Mouse (Mus musculus) left cerebral cortex, adult 6 months (tissue): Measurements from ENCODE around the gene Irs3. TPM values are rescaled to one million over a fixed set of nuclear protein-coding genes. Genes with fewer than 3 reads are reported as not detected.

Experiments used
- long read RNA-seq, 2 experiments: library from polyadenylated mRNA; unstranded; transcript quantifications; one replicate each; pipeline ENCODE4 v2.0.0; 2019 to 2020
- polyA plus RNA-seq: library from polyadenylated mRNA; unstranded; fragments of <200 nt; fragmentation: Nextera tagmentation; gene quantifications from 2 replicates; pipeline ENCODE4 v1.2.3, GENCODE M21; 2021

Irs3 gene
- polyA plus RNA-seq: 0.14 and 0.16 TPM in 2 replicates
- long read RNA-seq, experiment 1: 0 reads
- long read RNA-seq, experiment 2: 0 reads

GRCm38 (mm10) chr5:137645652-137646091 is at the start of gene Irs3:
Gene Irs3 (minus strand): TSS chr5:137645714.

GRCm38 (mm10) chr5:137684294-137685123 is 39.0 kb upstream of the Irs3 start, which contains the start of gene Agfg2:
Gene Agfg2 (minus strand): TSS chr5:137684726.

GRCm38 (mm10) chr5:137641054-137641453 is 4.5 kb downstream of the Irs3 start, which contains the start of gene Sap25:
Gene Sap25 (plus strand): TSS chr5:137641334.

GRCm38 (mm10) chr5:137628498-137629305 is 16.8 kb downstream of the Irs3 start, which contains the start of the genes Fbxo24, Lrch4 and Gm20605:
Gene Fbxo24 (minus strand): TSS chr5:137629002.
Gene Lrch4 (plus strand): TSS chr5:137629121.
Gene Gm20605 (plus strand): TSS chr5:137629175.

GRCm38 (mm10) chr5:137613550-137613949 is 32.0 kb downstream of the Irs3 start, which contains the start of gene Pcolce:
Gene Pcolce (minus strand): TSS chr5:137613784.

GRCm38 (mm10) chr5:137600619-137601364 is 44.7 kb downstream of the Irs3 start, which contains the start of gene Mospd3:
Gene Mospd3 (minus strand): TSS chr5:137601058.

Other genes starting within 250 kb of the Irs3 start
- 0.01 and 0.07 TPM in 2 replicates for gene Zan, start 168.7 kb downstream of the Irs3 start, polyA plus RNA-seq
- 77.7 and 88.9 TPM in 2 replicates for gene Pop7, start 143.2 kb downstream of the Irs3 start, polyA plus RNA-seq
- gene Gigyf1, start 127.2 kb downstream of the Irs3 start, polyA plus RNA-seq: 2.3 and 4.6 TPM in 2 replicates
- gene Epo, start 112.5 kb downstream of the Irs3 start, polyA plus RNA-seq: not detected in 2 replicates
- gene Gnb2, start 112.2 kb downstream of the Irs3 start, polyA plus RNA-seq: 115 and 202 TPM in 2 replicates
- 83.0 and 162 TPM in 2 replicates for gene Actl6b, start 92.2 kb downstream of the Irs3 start, polyA plus RNA-seq
- 4.2 and 6.1 TPM in 2 replicates for gene Tfr2, start 75.9 kb downstream of the Irs3 start, polyA plus RNA-seq
- 13.1 and 31.6 TPM in 2 replicates for gene Mospd3, start 44.7 kb downstream of the Irs3 start, polyA plus RNA-seq
- 11.7 and 16.6 TPM in 2 replicates for gene Pcolce, start 31.9 kb downstream of the Irs3 start, polyA plus RNA-seq
- not detected in 2 replicates for gene Fbxo24, start 16.7 kb downstream of the Irs3 start, polyA plus RNA-seq
- gene Lrch4, start 16.6 kb downstream of the Irs3 start, polyA plus RNA-seq: 2.1 and 7.4 TPM in 2 replicates
- 0.30 and 0.32 TPM in 2 replicates for gene Gm20605, start 16.5 kb downstream of the Irs3 start, polyA plus RNA-seq
- gene Sap25, start 4.4 kb downstream of the Irs3 start, polyA plus RNA-seq: 0.50 and 0.69 TPM in 2 replicates
- 14.9 and 22.9 TPM in 2 replicates for gene Agfg2, start 39.0 kb upstream of the Irs3 start, polyA plus RNA-seq
- gene Nyap1, start 95.9 kb upstream of the Irs3 start, polyA plus RNA-seq: 1.3 and 12.1 TPM in 2 replicates
- gene Tsc22d4, start 100.0 kb upstream of the Irs3 start, polyA plus RNA-seq: 379 and 574 TPM in 2 replicates
- gene Ppp1r35, start 133.1 kb upstream of the Irs3 start, polyA plus RNA-seq: 21.3 and 41.2 TPM in 2 replicates
- 9.1 and 11.8 TPM in 2 replicates for gene Mepce, start 141.9 kb upstream of the Irs3 start, polyA plus RNA-seq
- 3.6 and 4.2 TPM in 2 replicates for gene Zcwpw1, start 142.1 kb upstream of the Irs3 start, polyA plus RNA-seq
- gene Pilra, start 190.6 kb upstream of the Irs3 start, polyA plus RNA-seq: 0.89 and 1.3 TPM in 2 replicates
- gene Pilrb1, start 212.4 kb upstream of the Irs3 start, polyA plus RNA-seq: not detected in 2 replicates
- 0.11 TPM in 1 of 2 replicates, not detected in the other for gene Pilrb2, start 226.1 kb upstream of the Irs3 start, polyA plus RNA-seq